ENCODE assay signal across 9 mouse cellular contexts in the genomic region with DNA sequence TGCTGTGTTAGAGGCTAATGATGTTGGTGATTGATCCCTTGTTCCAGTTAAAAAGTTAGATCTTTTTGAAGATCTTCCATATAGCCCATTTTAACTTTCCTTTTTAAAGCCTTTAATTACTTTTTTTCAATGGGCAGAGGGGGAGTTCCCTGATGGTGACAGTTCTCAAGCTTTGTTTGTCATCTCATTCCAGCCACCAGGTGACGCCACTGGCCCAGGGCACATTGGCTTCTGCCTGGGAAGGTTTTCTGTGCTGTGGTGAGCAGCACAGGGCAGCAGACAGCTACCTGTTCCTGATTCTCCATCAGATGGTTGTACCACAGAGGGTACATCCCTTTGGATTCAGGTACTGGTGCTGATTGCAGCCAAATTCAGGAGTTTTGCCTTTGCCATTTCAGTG. TPM values are rescaled to one million over a fixed set of nuclear protein-coding genes. Genes with fewer than 3 reads are reported as not detected.
A peak's percentile ranks its signal among the peaks of the same experiment; 100 is the strongest.
DNase-seq lines count a peak whose midpoint lies in the region; ATAC-seq and TF ChIP-seq lines count a peak whose summit lies in the region.
"Had no signal": no experiment of that assay in that cellular context is flagged by ENCODE, and none has a peak within 500 bp of the region (broad histone marks: within the 10 kb centered on the region; RNA-seq: fewer than 3 reads in every experiment).

No protein-coding gene starts in this region.

- no peaks in the 10 kb centered on the region for H3K9me3 ChIP-seq in hindbrain, embryonic 11.5 days (ENCODE audit: control insufficient read depth, low read length)
- H3K9me3 ChIP-seq in hindbrain, embryonic 12.5 days (replicated peaks), result no peaks in the 10 kb centered on the region
- no peaks in the 10 kb centered on the region for H3K9me3 ChIP-seq in ES-E14 (ENCODE audit: control insufficient read depth, insufficient read depth, low read depth, low read length)
- H3K9me3 ChIP-seq: embryonic facial prominence, embryonic 13.5 days had no signal

- H3K36me3 ChIP-seq in hindbrain, embryonic 11.5 days (ENCODE audit: control insufficient read depth, insufficient read depth, low read length), result no peaks in the 10 kb centered on the region
- H3K36me3 ChIP-seq in hindbrain, embryonic 12.5 days, result no peaks in the 10 kb centered on the region
- H3K36me3 ChIP-seq in ES-E14 (ENCODE audit: control insufficient read depth, insufficient read depth, low read length, poor library complexity, severe bottlenecking), result peaks cover 18% of the 10 kb centered on the region
- H3K36me3 ChIP-seq in thymus, adult 2 months (ENCODE audit: control insufficient read depth, insufficient read depth, low read length), result peaks cover 13% of the 10 kb centered on the region

- 17% methylated on average over 1 of the region's 1 CpGs for WGBS in hindbrain, embryonic 11.5 days
- WGBS in hindbrain, embryonic 12.5 days, result 20% methylated on average over 1 of the region's 1 CpGs
- 36% methylated on average over 1 of the region's 1 CpGs for WGBS in thymus, adult 2 months

- H3K9ac ChIP-seq in hindbrain, embryonic 11.5 days (ENCODE audit: low read depth, low read length), result no peak overlapping the region
- H3K9ac ChIP-seq in hindbrain, embryonic 12.5 days, result no peak overlapping the region
- H3K9ac ChIP-seq in ES-E14 (ENCODE audit: insufficient read depth, low read depth, low read length, poor library complexity, severe bottlenecking), result no peak overlapping the region
- H3K9ac ChIP-seq: embryonic facial prominence, embryonic 13.5 days had no signal

- no peak overlapping the region for H3K27ac ChIP-seq in hindbrain, embryonic 11.5 days (ENCODE audit: low read depth, low read length)
- no peak overlapping the region for H3K27ac ChIP-seq in hindbrain, embryonic 12.5 days
- H3K27ac ChIP-seq in ES-E14 (ENCODE audit: insufficient read depth, low read depth, low read length, poor library complexity, severe bottlenecking), result no peak overlapping the region
- no peak overlapping the region for H3K27ac ChIP-seq in thymus, adult 2 months (ENCODE audit: control insufficient read depth, insufficient read depth, low read length)
- H3K27ac ChIP-seq: embryonic facial prominence, embryonic 13.5 days had no signal

- TF ChIP-seq POLR2A in thymus, adult 2 months (IDR thresholded peaks at IDR 0.05; ENCODE audit: control insufficient read depth, extremely low read depth, insufficient read depth, low read length, poor library complexity), result no peak

- ATAC-seq in hindbrain, embryonic 11.5 days (ENCODE audit: low FRiP score), result no peak
- no peak for ATAC-seq in hindbrain, embryonic 12.5 days (ENCODE audit: low FRiP score)

- intact Hi-C loops in gastrocnemius, postnatal 36 days (cut with DNase I), result loop anchor here (5.0 kb wide), 1 partner anchor 128 kb away; the partner anchor contains the start of gene Crybg3

- no peak overlapping the region for H3K4me3 ChIP-seq in hindbrain, embryonic 11.5 days (ENCODE audit: low read depth, low read length)
- H3K4me3 ChIP-seq in hindbrain, embryonic 12.5 days, result no peak overlapping the region
- no peak overlapping the region for H3K4me3 ChIP-seq in ES-E14 (ENCODE audit: insufficient read depth in 1 of 2, low read depth in 1 of 2, low read length in 2 of 2, poor library complexity in 1 of 2, severe bottlenecking in 1 of 2)
- H3K4me3 ChIP-seq in thymus, adult 2 months (ENCODE audit: control insufficient read depth, insufficient read depth, low read length), result no peak overlapping the region
- H3K4me3 ChIP-seq: embryonic facial prominence, embryonic 13.5 days had no signal

- TF ChIP-seq CTCF in thymus, adult 2 months (IDR thresholded peaks at IDR 0.05; ENCODE audit: borderline replicate concordance, control insufficient read depth, extremely low read depth, insufficient read depth, low read length, poor library complexity), result peak; percentile 62; the same call in 1 of the 2 replicates

- H3K27me3 ChIP-seq in hindbrain, embryonic 11.5 days (ENCODE audit: control insufficient read depth, insufficient read depth, low read length), result no peaks in the 10 kb centered on the region
- H3K27me3 ChIP-seq in hindbrain, embryonic 12.5 days, result no peaks in the 10 kb centered on the region
- no peaks in the 10 kb centered on the region for H3K27me3 ChIP-seq in thymus, adult 2 months (ENCODE audit: control insufficient read depth, insufficient read depth, low read length)
- H3K27me3 ChIP-seq: embryonic facial prominence, embryonic 13.5 days had no signal

- peak; percentile 64 for DNase-seq in hindbrain, embryonic 11.5 days (ENCODE audit: low spot score)
- DNase-seq in ES-E14 (ENCODE audit: low read depth, low spot score), result peak; percentile 54
- DNase-seq in cerebellum, adult 8-10 months, result peak; percentile 11
- peak; percentile 50 to 56 for DNase-seq in gastrocnemius, postnatal 36 days
- peak; percentile 46 to 61 for DNase-seq in layer of hippocampus, postnatal 14 days (ENCODE audit: low spot score in 2 of 2)
- DNase-seq in mesoderm, embryonic 11.5 days (ENCODE audit: low read depth, low spot score), result peak; percentile 56
- peak; percentile 48 for DNase-seq in thymus, adult 2 months

- H3K4me2 ChIP-seq in hindbrain, embryonic 11.5 days (replicated peaks; ENCODE audit: low read depth, low read length), result no peak overlapping the region
- no peak overlapping the region for H3K4me2 ChIP-seq in hindbrain, embryonic 12.5 days (replicated peaks)
- H3K4me2 ChIP-seq: embryonic facial prominence, embryonic 13.5 days had no signal

- in situ Hi-C loops in ES-E14 (cut with MboI; ENCODE audit: low sequenced_read_pairs in 2 of 2, unreplicated experiment in 2 of 2), result loop anchor here (5.0 to 10.0 kb wide), 2 partner anchors 140 to 143 kb away; no protein-coding TSS in a partner anchor

- H3K4me1 ChIP-seq in hindbrain, embryonic 11.5 days (replicated peaks; ENCODE audit: control insufficient read depth, insufficient read depth, low read length), result no peaks in the 10 kb centered on the region
- peaks cover 4% of the 10 kb centered on the region; the same call in 1 of the 2 replicates for H3K4me1 ChIP-seq in hindbrain, embryonic 12.5 days
- H3K4me1 ChIP-seq in ES-E14 (ENCODE audit: control insufficient read depth in 2 of 2, insufficient read depth in 2 of 2, low read length in 2 of 2, poor library complexity in 1 of 2), result peaks cover 0 to 3% of the 10 kb centered on the region in 2 experiments; a peak in 1 of 4 replicates
- H3K4me1 ChIP-seq in thymus, adult 2 months (replicated peaks; ENCODE audit: control insufficient read depth, insufficient read depth, low read length), result no peaks in the 10 kb centered on the region

TF ChIP-seq in ES-E14, 5 proteins besides CTCF, POLR2A, EP300 and RAD21:
- no peak for TF ChIP-seq HCFC1 (IDR thresholded peaks at IDR 0.05; ENCODE audit: borderline replicate concordance, insufficient read depth, low read length)
- 0 out of 2 replicates have a peak, but pooled peaks have one; percentile 24 for TF ChIP-seq ZNF384 (IDR thresholded peaks at IDR 0.05; ENCODE audit: low read depth, low read length)
- no peak for TF ChIP-seq MAFK (IDR thresholded peaks at IDR 0.05; ENCODE audit: insufficient read depth, low read depth, low read length)
- TF ChIP-seq ZC3H11A (IDR thresholded peaks at IDR 0.05; ENCODE audit: borderline replicate concordance, low read depth, low read length), result peak; percentile 78; the same call in 1 of the 2 replicates
- no peak for TF ChIP-seq CHD2 (IDR thresholded peaks at IDR 0.05; ENCODE audit: low read depth, low read length)

RNA-seq across cellular contexts. Expression of gene Riox2, which starts 3.2 kb away (rescaled TPM):
- 24.0 and 26.6 TPM in 2 replicates for polyA plus RNA-seq in hindbrain, embryonic 11.5 days (2014; fragmentation: Nextera tagmentation; extraction: Ambion mirVana)
- 19.9 and 21.6 TPM in 2 replicates for polyA plus RNA-seq in hindbrain, embryonic 12.5 days (2016; fragmentation: Nextera tagmentation; extraction: Ambion mirVana)
- total RNA-seq in ES-E14 (2012; rRNA removed), result 25.4 and 34.6 TPM in 2 replicates
- total RNA-seq in gastrocnemius, postnatal 36 days (2021), result 10 to 100 TPM; 11.7 to 13.4 TPM
- 10 to 100 TPM; 10.1 to 12.9 TPM for total RNA-seq in layer of hippocampus, postnatal 14 days (2021)
- polyA plus RNA-seq in thymus, adult 2 months (2012; rRNA removed), result 8.3 and 8.9 TPM in 2 replicates

Comparison
In these comparisons a context has a peak if more than half of its experiments do, and no peak if none do; other contexts are left out.
1. DNase-seq: peak in every context shown above with its lines; median percentile 64 in hindbrain, embryonic 11.5 days; 56 in mesoderm, embryonic 11.5 days; 54 in ES-E14; 54 in layer of hippocampus, postnatal 14 days; 53 in gastrocnemius, postnatal 36 days; 48 in thymus, adult 2 months; 11 in cerebellum, adult 8-10 months.